Mouse (Mus musculus) neural tube, embryonic 10.5 days (tissue): Measurements from ENCODE around the gene Slc4a10.
"Not testable (repeated sequence)": the region's sequence is repeated elsewhere in the genome, so short reads cannot be mapped to it uniquely, and the experiment has no call there.

Experiments used
- DNase-seq: peaks from one replicate; pipeline ENCODE4 v3.0.0-alpha.2; 2017; ENCODE audit warnings: low spot score; ENCODE audit errors: extremely low spot score

Slc4a10 gene

GRCm38 (mm10) chr2:62046421-62046845 lies at the start of gene Slc4a10:
TSS of gene Slc4a10 (plus strand) at chr2:62046462.
- DNase-seq: peak; percentile 15

DNA sequence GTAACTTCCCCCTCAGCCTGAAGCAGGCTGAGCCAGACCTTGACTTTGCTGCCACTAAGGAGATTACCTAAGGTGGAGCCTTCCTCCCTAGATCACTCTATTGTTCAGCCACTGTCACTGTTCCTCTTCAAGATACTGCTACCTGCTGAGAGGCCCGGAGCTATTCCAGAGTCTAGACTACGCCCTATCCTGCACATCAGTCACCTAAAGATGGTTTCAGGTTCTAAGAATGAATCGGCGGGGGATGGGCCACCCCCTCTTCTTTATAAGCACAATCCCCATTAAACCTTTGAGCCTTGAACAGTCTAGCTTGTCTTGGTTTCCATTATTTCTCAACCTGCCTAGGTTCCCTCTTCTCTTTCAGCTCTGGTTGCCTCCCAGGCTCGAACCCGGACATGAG lies 45.0 kb upstream of the Slc4a10 start:
- DNase-seq: not testable (repeated sequence)

GRCm38 (mm10) chr2:62018209-62018608 lies 28.1 kb upstream of the Slc4a10 start:
- no peak for DNase-seq

DNA sequence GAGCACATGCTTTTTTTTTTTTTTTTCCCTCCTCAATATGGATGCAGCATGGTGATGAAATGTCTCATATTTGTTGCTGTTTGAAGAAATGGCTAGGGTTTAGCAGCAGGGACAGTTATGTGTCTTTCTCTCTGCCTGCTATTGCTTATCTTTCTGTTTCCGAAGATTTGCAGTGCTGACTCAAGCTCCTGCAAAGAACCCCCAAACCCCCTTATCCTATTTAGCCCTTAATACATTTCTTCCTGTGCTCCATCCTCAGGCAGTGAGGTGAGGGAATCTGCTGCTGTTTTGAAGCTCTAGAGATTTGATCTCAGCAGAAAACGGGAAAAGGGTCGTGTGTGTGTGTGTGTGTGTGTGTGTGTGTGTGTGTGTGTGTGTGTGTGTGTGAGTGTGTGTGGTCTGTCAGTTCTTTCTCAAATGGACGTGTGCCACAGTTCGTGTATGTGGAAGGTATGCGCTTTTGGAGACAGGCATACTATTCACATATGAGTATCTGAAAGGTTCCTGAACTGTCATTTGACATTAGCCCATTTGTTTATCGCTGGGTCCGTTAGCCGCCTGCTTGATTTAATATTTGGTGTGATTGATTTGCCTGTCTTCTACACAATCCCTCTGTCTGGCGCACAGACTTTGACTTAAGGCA lies 720 bp downstream of the Slc4a10 start:
- no peak for DNase-seq

DNA sequence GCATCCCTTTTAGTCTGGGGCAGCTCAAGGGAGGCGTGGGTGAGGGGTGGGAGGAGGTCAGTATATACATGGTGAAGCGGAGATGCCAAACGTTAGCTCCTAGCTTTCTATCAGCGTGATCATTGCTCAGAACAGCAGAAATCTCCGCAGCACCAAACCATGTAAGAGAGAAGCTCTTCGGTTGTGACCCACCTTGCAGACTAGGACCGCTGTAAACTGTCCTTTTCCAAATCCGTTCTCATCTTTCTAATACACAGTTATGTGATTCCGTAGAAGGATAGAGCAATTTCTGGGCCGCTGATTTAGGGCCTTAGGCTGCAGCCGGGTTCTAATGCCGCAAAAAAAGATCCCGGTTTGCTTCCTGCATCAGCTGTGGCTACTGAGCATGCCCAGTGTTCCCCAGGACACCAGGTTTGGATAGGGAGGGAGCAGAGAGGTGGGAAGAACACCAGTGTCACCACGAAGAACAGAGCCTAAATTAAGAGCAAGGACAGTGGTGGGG lies 1.3 kb downstream of the Slc4a10 start:
- DNase-seq: peak; percentile 55

DNA sequence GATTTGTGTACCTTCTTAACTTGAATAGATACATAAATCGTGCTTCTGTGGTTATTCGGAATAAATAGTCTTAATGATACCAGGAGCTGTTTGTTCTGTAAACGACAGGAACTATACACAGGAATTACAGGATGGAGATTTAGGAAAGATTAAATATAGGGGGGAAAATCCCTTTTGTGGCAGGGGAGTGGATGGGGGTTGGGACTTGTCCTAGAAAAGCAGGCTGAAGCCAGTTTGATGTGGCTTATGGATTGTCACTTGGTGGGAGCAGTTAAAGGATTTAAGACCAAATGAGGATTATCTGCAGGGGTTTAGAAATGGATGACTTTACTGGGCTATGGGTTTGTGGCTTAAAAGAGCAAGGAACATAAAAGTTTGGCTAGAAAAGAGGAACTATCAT lies 1.9 kb downstream of the Slc4a10 start:
- no peak for DNase-seq

- no peak for DNase-seq
These were observed 30.2 kb downstream of the Slc4a10 start for GRCm38 (mm10) chr2:62076512-62076911.

GRCm38 (mm10) chr2:62087566-62087965 lies 41.3 kb downstream of the Slc4a10 start:
- DNase-seq: no peak

- DNase-seq: no peak
These were observed 42.5 kb downstream of the Slc4a10 start for GRCm38 (mm10) chr2:62088715-62089114.

GRCm38 (mm10) chr2:62089208-62089607 lies 42.9 kb downstream of the Slc4a10 start:
- no peak for DNase-seq

DNA sequence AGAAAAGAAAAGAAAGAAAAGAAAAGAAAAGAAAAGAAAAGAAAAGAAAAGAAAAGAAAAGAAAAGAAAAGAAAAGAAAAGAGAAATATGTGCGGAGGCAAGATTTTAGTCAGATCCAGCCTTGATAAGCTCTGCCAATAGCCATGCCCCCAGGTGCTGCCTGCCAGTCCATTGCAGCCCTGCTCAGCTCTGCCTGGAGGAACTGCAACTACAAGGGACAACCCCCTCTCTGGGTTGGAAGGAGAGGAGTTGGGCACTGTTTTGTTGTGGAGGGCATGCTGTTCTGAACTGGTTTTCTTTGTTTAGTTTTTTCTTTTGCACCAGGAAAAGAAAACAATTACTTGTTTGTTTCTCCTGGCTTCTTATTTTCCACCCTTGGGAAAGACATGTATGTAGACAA lies 54.3 kb downstream of the Slc4a10 start:
- no peak for DNase-seq

GRCm38 (mm10) chr2:62115346-62115745 lies 69.1 kb downstream of the Slc4a10 start:
- DNase-seq: no peak

GRCm38 (mm10) chr2:62129975-62130374 lies 83.7 kb downstream of the Slc4a10 start:
- no peak for DNase-seq

GRCm38 (mm10) chr2:62134911-62135310 lies 88.6 kb downstream of the Slc4a10 start:
- DNase-seq: no peak

DNA sequence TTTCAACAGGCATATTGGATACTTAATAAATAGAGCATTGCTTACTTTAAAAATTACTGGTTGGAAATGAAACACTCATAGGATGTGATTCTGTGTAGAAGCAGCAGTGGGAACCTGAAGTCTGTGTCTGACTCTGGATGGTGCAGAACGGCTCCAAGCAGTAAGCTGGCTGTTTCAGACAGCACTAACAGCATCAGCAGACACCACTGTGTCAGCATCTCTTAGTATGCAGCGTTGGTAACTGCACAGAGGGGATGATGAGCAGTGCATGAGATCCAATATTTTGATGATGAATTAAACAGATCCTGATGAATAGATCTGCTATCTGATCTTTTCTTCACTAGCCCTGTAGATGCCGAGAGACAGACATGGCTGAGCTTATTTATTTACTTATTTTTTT lies 101.4 kb downstream of the Slc4a10 start:
- DNase-seq: no peak

- no peak for DNase-seq
These were observed 103.2 kb downstream of the Slc4a10 start for GRCm38 (mm10) chr2:62149421-62149820.

GRCm38 (mm10) chr2:62150830-62151229 lies 104.6 kb downstream of the Slc4a10 start:
- no peak for DNase-seq

GRCm38 (mm10) chr2:62210109-62210508 lies 163.8 kb downstream of the Slc4a10 start:
- no peak for DNase-seq

GRCm38 (mm10) chr2:62211106-62211505 lies 164.8 kb downstream of the Slc4a10 start:
- no peak for DNase-seq

DNA sequence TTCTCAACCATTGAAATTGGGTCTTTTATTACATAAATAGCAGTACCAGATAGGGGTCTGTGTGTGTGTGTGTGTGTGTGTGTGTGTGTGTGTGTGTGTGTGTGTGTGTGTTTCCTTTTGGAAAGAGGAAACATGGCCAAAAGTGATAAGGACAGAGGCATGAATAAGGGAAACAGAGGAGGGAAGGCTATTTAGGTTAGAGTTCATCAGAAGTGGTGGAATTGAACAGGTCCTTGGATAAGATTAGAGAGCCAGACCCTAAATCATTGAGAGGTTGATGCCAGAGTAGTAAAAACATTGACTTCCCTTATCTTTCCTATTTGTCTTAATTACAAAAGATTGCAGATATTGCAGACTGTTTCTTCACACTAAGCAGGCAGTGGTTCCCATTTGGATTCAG lies 181.3 kb downstream of the Slc4a10 start:
- no peak for DNase-seq

DNA sequence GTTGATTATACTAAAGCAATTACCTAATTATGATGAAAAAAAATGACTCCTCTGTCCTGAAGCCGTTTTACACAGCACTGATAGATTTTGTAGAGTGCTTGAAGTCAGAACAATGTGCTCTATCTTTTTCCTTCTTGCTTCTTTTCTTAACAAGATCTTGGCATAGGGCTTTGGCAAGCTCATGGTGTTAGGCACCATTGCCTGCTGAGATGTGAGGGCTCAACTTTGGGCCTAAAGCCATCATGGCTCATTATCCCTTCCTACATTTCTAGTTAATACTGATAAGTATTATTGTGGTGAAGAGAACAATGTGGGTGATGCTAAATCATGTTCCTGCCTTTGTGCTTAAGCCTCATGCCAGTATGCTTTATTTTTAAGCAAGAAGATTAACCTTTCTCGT lies 185.0 kb downstream of the Slc4a10 start:
- DNase-seq: no peak

DNA sequence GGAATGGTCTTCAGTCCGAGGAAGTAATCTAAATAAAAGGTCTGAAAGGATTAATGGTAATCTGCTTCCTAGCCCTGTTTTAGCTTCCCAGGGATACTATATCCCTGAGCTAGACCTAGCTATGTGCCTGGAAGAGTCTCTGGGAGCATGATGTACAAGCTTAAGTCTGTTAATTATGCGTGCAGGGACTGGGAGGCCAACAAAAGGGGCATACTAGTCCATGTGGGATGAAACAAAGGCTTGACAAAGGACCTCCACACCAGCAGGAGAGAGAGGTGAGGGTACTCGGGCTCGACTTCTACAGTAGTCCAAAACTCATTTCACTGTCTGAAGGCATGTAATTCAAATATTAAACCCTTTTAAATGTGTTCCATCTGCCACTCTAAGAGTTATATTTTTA lies 197.9 kb downstream of the Slc4a10 start:
- DNase-seq: no peak

DNA sequence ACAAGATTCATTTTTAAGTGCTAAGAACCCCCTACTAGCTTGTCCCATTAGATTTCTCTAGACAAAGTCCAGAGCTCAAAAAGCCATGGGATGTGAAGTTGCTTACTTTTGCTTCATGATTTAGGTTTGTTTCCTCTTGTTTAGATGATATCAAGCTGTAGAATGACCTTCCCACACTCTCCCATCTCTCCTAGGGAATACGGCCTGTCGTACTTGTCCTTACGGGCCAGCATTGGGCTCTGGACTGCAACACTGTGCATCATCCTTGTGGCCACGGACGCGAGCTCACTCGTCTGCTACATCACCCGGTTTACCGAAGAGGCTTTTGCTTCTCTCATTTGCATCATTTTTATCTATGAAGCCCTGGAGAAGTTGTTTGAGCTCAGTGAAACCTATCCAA lies 222.2 kb downstream of the Slc4a10 start:
- DNase-seq: no peak

DNA sequence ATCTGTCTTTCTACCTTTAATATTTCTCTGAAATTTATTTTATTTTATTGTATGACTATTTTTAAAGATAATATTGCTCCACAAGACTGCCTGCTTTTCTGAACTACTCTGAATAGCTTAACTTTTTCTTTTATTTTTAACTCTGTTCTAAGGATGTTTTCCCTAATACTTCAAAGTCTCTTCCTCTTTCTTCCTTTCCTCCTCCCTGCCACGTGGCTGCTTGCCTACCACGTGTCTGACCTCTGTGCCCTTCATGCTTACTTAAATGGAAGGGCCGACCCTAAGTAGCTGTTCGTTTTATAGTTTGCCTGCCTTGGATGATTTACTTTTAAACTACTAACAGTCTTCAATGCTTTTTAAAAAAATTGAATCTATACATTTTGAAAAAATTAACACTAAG lies 225.6 kb downstream of the Slc4a10 start:
- DNase-seq: no peak
